Mouse (Mus musculus) liver, postnatal 0 days (tissue): ENCODE data around the gene Zfp866. TPM values are rescaled to one million over a fixed set of nuclear protein-coding genes. Genes with fewer than 3 reads are reported as not detected.

Experiments
- ATAC-seq: fragments of 200-750 bp; cut with Nextera tagmentation; 2 replicates; pipeline ENCODE4 v1.8.0; 2017; ENCODE audit warnings: mild to moderate bottlenecking, moderate library complexity
- DNase-seq: peaks from one replicate; pipeline ENCODE4 v3.0.0-alpha.2; 2016
- H3K27ac ChIP-seq: fragments of 300-500 bp; sonication (generic); 2 replicates; pipeline ENCODE4 v1.5.1; 2014; ENCODE audit warnings: antibody characterized with exemption, moderate library complexity, mild to moderate bottlenecking, low read depth
- H3K27me3 ChIP-seq: fragments of 300-500 bp; sonication (generic); 2 replicates; pipeline ENCODE4 v1.6.1; 2014; ENCODE audit warnings: low read length, control low read depth, mixed read lengths; ENCODE audit not compliant: insufficient read depth
- H3K36me3 ChIP-seq: fragments of 300-500 bp; sonication (generic); replicated peaks from 2 replicates; pipeline ENCODE4 v1.6.1; 2014; ENCODE audit warnings: mild to moderate bottlenecking, control low read depth, low read length, moderate library complexity, mixed read lengths; ENCODE audit not compliant: insufficient read depth
- H3K4me1 ChIP-seq: fragments of 300-500 bp; sonication (generic); 2 replicates; pipeline ENCODE4 v1.6.1; 2014; ENCODE audit warnings: antibody characterized with exemption, mild to moderate bottlenecking, control low read depth; ENCODE audit not compliant: insufficient read depth
- H3K4me2 ChIP-seq: fragments of 300-500 bp; sonication (generic); 2 replicates; pipeline ENCODE4 v1.6.1; 2014; ENCODE audit warnings: low read depth, mild to moderate bottlenecking, low read length, moderate library complexity, mixed read lengths
- H3K4me3 ChIP-seq: fragments of 300-500 bp; sonication (generic); 2 replicates; pipeline ENCODE4 v1.5.1; 2014; ENCODE audit warnings: low read depth, low read length
- H3K9ac ChIP-seq: fragments of 300-500 bp; sonication (generic); replicated peaks from 2 replicates; pipeline ENCODE4 v1.6.1; 2014; ENCODE audit warnings: mild to moderate bottlenecking, moderate library complexity
- H3K9me3 ChIP-seq: fragments of 300-500 bp; sonication (generic); 2 replicates; pipeline ENCODE4 v1.6.1; 2016; ENCODE audit warnings: mild to moderate bottlenecking, control low read depth, low read length, mixed read lengths
- CTCF ChIP-seq: sonication (generic); IDR thresholded peaks from 2 replicates; pipeline ENCODE4 v1.5.1; 2016; ENCODE audit warnings: antibody characterized with exemption, low read depth
- EP300 ChIP-seq: IDR thresholded peaks from 2 replicates; pipeline ENCODE4 v1.6.1; 2016; ENCODE audit warnings: antibody characterized with exemption, low read depth, mild to moderate bottlenecking
- WGBS: fragments of 180-500 bp; shearing (Covaris S2); extraction: QIAGEN DNeasy Blood & Tissue Kit; methylation state at CpG from one replicate; pipeline ENCODE4 v1.1.7; 2014; ENCODE audit not compliant: insufficient replicate concordance; 5-methylcytosine and 5-hydroxymethylcytosine counted together
- polyA plus RNA-seq: library from polyadenylated mRNA; unstranded; fragments of >200 nt; fragmentation: Nextera tagmentation; extraction: Ambion mirVana; gene quantifications from 2 replicates; pipeline ENCODE4 v1.2.1, GENCODE M21; 2015

Zfp866 gene
- polyA plus RNA-seq, 1 experiment from 2014 or later: 4.6 TPM

- TF ChIP-seq CTCF: no peak
- peak overlapping the region; percentile 71 for H3K4me2 ChIP-seq
Observed at GRCm38 (mm10) chr8:69717232-69717580, 73.8 kb downstream of the Zfp866 start.

GRCm38 (mm10) chr8:69716403-69717231 is 74.4 kb downstream of the Zfp866 start:
- H3K4me1 ChIP-seq: peaks cover 12% of the 10 kb centered on the region
- H3K27ac ChIP-seq: peak overlapping the region; percentile 99
- peak; percentile 94 for DNase-seq
- peak overlapping the region; percentile 81 for H3K4me3 ChIP-seq
- TF ChIP-seq CTCF (no peak), EP300 (peak; percentile 25; the same call in 1 of the 2 replicates)
- peaks cover 20% of the 10 kb centered on the region for H3K36me3 ChIP-seq
- H3K9ac ChIP-seq: peak overlapping the region; percentile 89
- peak overlapping the region; percentile 71 for H3K4me2 ChIP-seq
- H3K9me3 ChIP-seq: no peaks in the 10 kb centered on the region
- no peaks in the 10 kb centered on the region for H3K27me3 ChIP-seq
- ATAC-seq: peak; percentile 96
- WGBS: under 1% methylated on average over 52 of the region's 52 CpGs

More at GRCm38 (mm10) chr8:69717232-69717580, 73.8 kb downstream of the Zfp866 start:
- H3K9me3 ChIP-seq: no peaks in the 10 kb centered on the region
- 0 out of 2 replicates have a peak overlapping the region, but pooled peaks have one; percentile 19 for H3K27ac ChIP-seq
- H3K36me3 ChIP-seq: peaks cover 15% of the 10 kb centered on the region; the same call in 1 of the 2 replicates
- peaks cover 12% of the 10 kb centered on the region for H3K4me1 ChIP-seq
- no peak overlapping the region for H3K9ac ChIP-seq
- DNase-seq (no peak), ATAC-seq (0 out of 2 replicates have a peak, but pooled peaks have one; percentile 0)
- H3K27me3 ChIP-seq: no peaks in the 10 kb centered on the region
- peak overlapping the region; percentile 81 for H3K4me3 ChIP-seq
- 32% methylated on average over 5 of the region's 5 CpGs for WGBS

- TF ChIP-seq CTCF (no peak), EP300 (no peak)
- Histone ChIP-seq H3K9me3 (no peaks in the 10 kb centered on the region), H3K27me3 (no peaks in the 10 kb centered on the region), H3K9ac (peak overlapping the region; percentile 53), H3K4me2 (peak overlapping the region; percentile 63), H3K27ac (no peak overlapping the region), H3K4me1 (peaks cover 12% of the 10 kb centered on the region), H3K4me3 (peak overlapping the region; percentile 81), H3K36me3 (peaks cover 23% of the 10 kb centered on the region)
- DNase-seq: no peak
- no peak for ATAC-seq
- WGBS: 80% methylated on average over 6 of the region's 6 CpGs
Observed at GRCm38 (mm10) chr8:69715366-69715765, 75.6 kb downstream of the Zfp866 start.

GRCm38 (mm10) chr8:69713516-69713915 is 77.5 kb downstream of the Zfp866 start:
- ATAC-seq: no peak
- WGBS: 83% methylated on average over 8 of the region's 8 CpGs
- H3K36me3 ChIP-seq: peaks cover 41% of the 10 kb centered on the region

More at GRCm38 (mm10) chr8:69713516-69713915, 77.5 kb downstream of the Zfp866 start:
- no peak for DNase-seq
- Histone ChIP-seq H3K27ac (no peak overlapping the region), H3K27me3 (no peaks in the 10 kb centered on the region), H3K4me1 (peaks cover 12% of the 10 kb centered on the region), H3K4me3 (no peak overlapping the region), H3K9ac (no peak overlapping the region; the same call in 1 of the 2 replicates), H3K4me2 (no peak overlapping the region), H3K9me3 (no peaks in the 10 kb centered on the region)
- no peak for TF ChIP-seq CTCF
- no peak for TF ChIP-seq EP300

Other genes starting within 250 kb of the Zfp866 start
- gene Zfp868, start 165.6 kb downstream of the Zfp866 start, polyA plus RNA-seq: 4.5 and 4.6 TPM in 2 replicates
- 0.28 and 0.32 TPM in 2 replicates for gene Zfp964, start 136.7 kb downstream of the Zfp866 start, polyA plus RNA-seq
- 6.8 and 7.9 TPM in 2 replicates for gene Zfp869, start 80.5 kb downstream of the Zfp866 start, polyA plus RNA-seq
- gene Zfp963, start 41.2 kb downstream of the Zfp866 start, polyA plus RNA-seq: 2.1 and 2.3 TPM in 2 replicates
- 0.18 and 0.86 TPM in 2 replicates for gene Gm20422, start 16.3 kb downstream of the Zfp866 start, polyA plus RNA-seq
- gene Atp13a1, start within 50 bp of the Zfp866 start, polyA plus RNA-seq: 12.9 and 13.8 TPM in 2 replicates
- 6.2 and 7.4 TPM in 2 replicates for gene Gmip, start 17.5 kb upstream of the Zfp866 start, polyA plus RNA-seq
- 0.04 and 0.05 TPM in 2 replicates for gene Lpar2, start 31.3 kb upstream of the Zfp866 start, polyA plus RNA-seq
- 2.3 and 2.7 TPM in 2 replicates for gene Pbx4, start 41.3 kb upstream of the Zfp866 start, polyA plus RNA-seq
- gene Cilp2, start 96.5 kb upstream of the Zfp866 start, polyA plus RNA-seq: 0.02 TPM in 1 of 2 replicates, not detected in the other
- 1.3 and 1.7 TPM in 2 replicates for gene Tssk6, start 111.0 kb upstream of the Zfp866 start, polyA plus RNA-seq
- 152 TPM in 2 replicates for gene Ndufa13, start 111.4 kb upstream of the Zfp866 start, polyA plus RNA-seq
- 0.72 and 0.89 TPM in 2 replicates for gene Yjefn3, start 111.5 kb upstream of the Zfp866 start, polyA plus RNA-seq
- gene Gatad2a, start 205.2 kb upstream of the Zfp866 start, polyA plus RNA-seq: 19.5 and 20.7 TPM in 2 replicates